Mouse (Mus musculus) liver, embryonic 16.5 days (tissue): ENCODE measurements around the gene Hk1. TPM values are rescaled to one million over a fixed set of nuclear protein-coding genes. Genes with fewer than 3 reads are reported as not detected.

Experiments used
- ATAC-seq: fragments of 200-750 bp; cut with Nextera tagmentation; 2 replicates; pipeline ENCODE4 v1.8.0; 2017; ENCODE audit warnings: low read depth, mild to moderate bottlenecking, moderate number of reproducible peaks, moderate library complexity
- H3K27ac ChIP-seq: fragments of 300-500 bp; sonication (generic); 2 replicates; pipeline ENCODE4 v1.5.1; 2014; ENCODE audit warnings: mild to moderate bottlenecking, low read length
- H3K27me3 ChIP-seq: fragments of 300-500 bp; sonication (generic); 2 replicates; pipeline ENCODE4 v1.6.1; 2014; ENCODE audit warnings: low read depth, low read length, mixed read lengths; ENCODE audit not compliant: control insufficient read depth, insufficient read depth
- H3K36me3 ChIP-seq: fragments of 300-500 bp; sonication (generic); 2 replicates; pipeline ENCODE4 v1.6.1; 2014; ENCODE audit warnings: mild to moderate bottlenecking; ENCODE audit not compliant: control insufficient read depth, insufficient read depth
- H3K4me1 ChIP-seq: fragments of 300-500 bp; sonication (generic); 2 replicates; pipeline ENCODE4 v1.6.1; 2014; ENCODE audit warnings: low read depth, low read length, mixed read lengths; ENCODE audit not compliant: control insufficient read depth
- H3K4me2 ChIP-seq: fragments of 300-500 bp; sonication (generic); 2 replicates; pipeline ENCODE4 v1.6.1; 2014; ENCODE audit warnings: low read depth, low read length, mixed read lengths
- H3K4me3 ChIP-seq: fragments of 300-500 bp; sonication (generic); 2 replicates; pipeline ENCODE4 v1.5.1; 2014; ENCODE audit warnings: low read depth, mild to moderate bottlenecking, low read length
- H3K9ac ChIP-seq: fragments of 300-500 bp; sonication (generic); 2 replicates; pipeline ENCODE4 v1.6.1; 2014; ENCODE audit warnings: low read depth, low read length
- H3K9me3 ChIP-seq: fragments of 300-500 bp; sonication (generic); replicated peaks from 2 replicates; pipeline ENCODE4 v1.6.1; 2016; ENCODE audit warnings: low read length; ENCODE audit not compliant: control insufficient read depth
- WGBS: fragments of 180-500 bp; shearing (Covaris S2); extraction: QIAGEN DNeasy Blood & Tissue Kit; methylation state at CpG from one replicate; pipeline ENCODE4 v1.1.7; 2014; ENCODE audit not compliant: insufficient replicate concordance; 5-methylcytosine and 5-hydroxymethylcytosine counted together
- polyA plus RNA-seq: library from polyadenylated mRNA; unstranded; fragments of >200 nt; fragmentation: Nextera tagmentation; extraction: Ambion mirVana; gene quantifications from 2 replicates; pipeline ENCODE4 v1.2.1, GENCODE M21; 2015

Gene Hk1
- polyA plus RNA-seq, 1 experiment from 2014 or later = 98.9 TPM

- 72% methylated on average over 27 of the region's 27 CpGs for WGBS
- no peak overlapping the region for H3K9ac ChIP-seq
- ATAC-seq = no peak
Measured at GRCm38 (mm10) chr10:62252496-62253235, 127.0 kb downstream of the Hk1 start.

GRCm38 (mm10) chr10:62252000-62252488 lies 127.7 kb downstream of the Hk1 start, which contains the start of gene Tacr2:
Tacr2 (plus strand) TSS chr10:62252438.
- Histone ChIP-seq H3K27me3 (no peaks in the 10 kb centered on the region), H3K9me3 (no peaks in the 10 kb centered on the region), H3K27ac (no peak within 1 kb of the TSS), H3K9ac (no peak within 1 kb of the TSS), H3K4me2 (no peak within 1 kb of the TSS), H3K4me3 (no peak within 1 kb of the TSS), H3K4me1 (no peaks in the 10 kb centered on the region), H3K36me3 (no peaks in the 10 kb centered on the region)
- no peak for ATAC-seq
- 56% methylated on average over 12 of the region's 12 CpGs for WGBS

More at GRCm38 (mm10) chr10:62252496-62253235, 127.0 kb downstream of the Hk1 start:
- H3K9me3 ChIP-seq = no peaks in the 10 kb centered on the region
- no peak overlapping the region for H3K4me3 ChIP-seq
- no peaks in the 10 kb centered on the region for H3K27me3 ChIP-seq
- H3K36me3 ChIP-seq = no peaks in the 10 kb centered on the region
- no peak overlapping the region for H3K4me2 ChIP-seq
- no peaks in the 10 kb centered on the region for H3K4me1 ChIP-seq
- no peak overlapping the region for H3K27ac ChIP-seq

- H3K27me3 ChIP-seq = no peaks in the 10 kb centered on the region
- H3K4me2 ChIP-seq = no peak overlapping the region
- no peak overlapping the region for H3K9ac ChIP-seq
- no peaks in the 10 kb centered on the region for H3K4me1 ChIP-seq
- no peaks in the 10 kb centered on the region for H3K36me3 ChIP-seq
- WGBS = 18% methylated on average over 8 of the region's 8 CpGs
- no peaks in the 10 kb centered on the region for H3K9me3 ChIP-seq
- H3K27ac ChIP-seq = no peak overlapping the region
- H3K4me3 ChIP-seq = no peak overlapping the region
- ATAC-seq = no peak
Measured at GRCm38 (mm10) chr10:62247815-62248214, 131.9 kb downstream of the Hk1 start.

GRCm38 (mm10) chr10:62247156-62247555 lies 132.6 kb downstream of the Hk1 start:
- Histone ChIP-seq H3K4me3 (no peak overlapping the region), H3K36me3 (no peaks in the 10 kb centered on the region), H3K9ac (no peak overlapping the region), H3K27me3 (no peaks in the 10 kb centered on the region), H3K4me1 (no peaks in the 10 kb centered on the region), H3K9me3 (no peaks in the 10 kb centered on the region), H3K27ac (no peak overlapping the region), H3K4me2 (no peak overlapping the region)
- no peak for ATAC-seq
- 67% methylated on average over 3 of the region's 3 CpGs for WGBS

- 66% methylated on average over 9 of the region's 9 CpGs for WGBS
- ATAC-seq = no peak
- H3K9me3 ChIP-seq = no peaks in the 10 kb centered on the region
- H3K36me3 ChIP-seq = no peaks in the 10 kb centered on the region
- no peak overlapping the region for H3K4me2 ChIP-seq
- no peaks in the 10 kb centered on the region for H3K27me3 ChIP-seq
- no peak overlapping the region for H3K27ac ChIP-seq
- H3K4me3 ChIP-seq = no peak overlapping the region
- no peak overlapping the region for H3K9ac ChIP-seq
- peaks cover 3% of the 10 kb centered on the region; the same call in 1 of the 2 replicates for H3K4me1 ChIP-seq
Measured at GRCm38 (mm10) chr10:62244067-62244466, 135.6 kb downstream of the Hk1 start.

- H3K9ac ChIP-seq = no peak overlapping the region
- H3K27ac ChIP-seq = no peak overlapping the region
- ATAC-seq = no peak
- no peaks in the 10 kb centered on the region for H3K27me3 ChIP-seq
- H3K4me2 ChIP-seq = no peak overlapping the region
- 44% methylated on average over 12 of the region's 13 CpGs for WGBS
- H3K4me3 ChIP-seq = no peak overlapping the region
- no peaks in the 10 kb centered on the region for H3K9me3 ChIP-seq
- peaks cover 12% of the 10 kb centered on the region for H3K4me1 ChIP-seq
- no peaks in the 10 kb centered on the region for H3K36me3 ChIP-seq
Measured at GRCm38 (mm10) chr10:62242896-62243295, 136.8 kb downstream of the Hk1 start.

GRCm38 (mm10) chr10:62242358-62242757 lies 137.3 kb downstream of the Hk1 start:
- H3K27ac ChIP-seq = no peak overlapping the region
- H3K9me3 ChIP-seq = no peaks in the 10 kb centered on the region
- ATAC-seq = no peak
- no peak overlapping the region for H3K4me3 ChIP-seq
- no peaks in the 10 kb centered on the region for H3K36me3 ChIP-seq
- H3K4me2 ChIP-seq = no peak overlapping the region
- H3K9ac ChIP-seq = no peak overlapping the region
- H3K27me3 ChIP-seq = no peaks in the 10 kb centered on the region
- H3K4me1 ChIP-seq = peaks cover 16% of the 10 kb centered on the region
- WGBS = 68% methylated on average over 10 of the region's 10 CpGs

GRCm38 (mm10) chr10:62239270-62239669 lies 140.4 kb downstream of the Hk1 start:
- H3K4me2 ChIP-seq = no peak overlapping the region
- no peak overlapping the region for H3K4me3 ChIP-seq
- no peaks in the 10 kb centered on the region for H3K36me3 ChIP-seq
- no peak overlapping the region for H3K27ac ChIP-seq
- no peaks in the 10 kb centered on the region for H3K9me3 ChIP-seq
- H3K27me3 ChIP-seq = no peaks in the 10 kb centered on the region
- ATAC-seq = no peak
- H3K4me1 ChIP-seq = peaks cover 29% of the 10 kb centered on the region
- 61% methylated on average over 6 of the region's 6 CpGs for WGBS
- H3K9ac ChIP-seq = no peak overlapping the region

GRCm38 (mm10) chr10:62238688-62239087 lies 141.0 kb downstream of the Hk1 start:
- Histone ChIP-seq H3K4me3 (no peak overlapping the region), H3K9me3 (no peaks in the 10 kb centered on the region), H3K4me2 (no peak overlapping the region), H3K9ac (no peak overlapping the region), H3K4me1 (peaks cover 29% of the 10 kb centered on the region), H3K27ac (0 out of 2 replicates have a peak overlapping the region, but pooled peaks have one; percentile 12), H3K36me3 (no peaks in the 10 kb centered on the region), H3K27me3 (no peaks in the 10 kb centered on the region)
- 39% methylated on average over 3 of the region's 3 CpGs for WGBS
- ATAC-seq = no peak
